Mouse (Mus musculus): ENCODE measurements around the gene Phb2.
"Not testable (repeated sequence)": the region's sequence is repeated elsewhere in the genome, so short reads cannot be mapped to it uniquely, and the experiment has no call there.

The Phb2 gene

GRCm38 (mm10) chr6:124711824-124712782 is at the start of gene Phb2, which contains the start of gene Emg1:
Gene Phb2 (plus strand): TSS chr6:124712336.
Gene Emg1 (minus strand): TSS chr6:124712178.
- in situ Hi-C loops (cut with MboI; ENCODE audit: low sequenced_read_pairs), result no loop called here

GRCm38 (mm10) chr6:124662477-124663423 is 49.4 kb upstream of the Phb2 start, which contains the start of gene Lpcat3:
Gene Lpcat3 (plus strand): TSS chr6:124663027.
- in situ Hi-C loops (cut with MboI; ENCODE audit: low sequenced_read_pairs), result no loop called here

DNA sequence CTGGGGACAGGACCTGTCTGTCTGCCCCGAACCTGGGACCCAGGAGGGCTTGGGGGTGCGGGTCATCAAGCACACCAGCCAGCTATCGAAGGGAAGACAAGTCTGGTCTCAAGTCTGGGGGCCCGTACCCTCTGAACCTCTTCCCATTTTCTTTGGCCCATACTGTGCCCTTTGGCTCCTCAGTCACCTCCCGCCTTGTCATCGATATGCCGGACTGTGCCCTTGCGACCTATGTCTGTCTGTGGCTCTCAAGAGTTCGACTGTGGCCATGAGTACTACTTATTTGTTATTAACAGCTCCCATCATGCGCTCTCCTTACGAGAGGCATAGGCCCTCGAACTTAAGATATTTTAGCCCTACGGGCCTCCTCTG is 48.7 kb upstream of the Phb2 start:
- in situ Hi-C loops (cut with MboI; ENCODE audit: low sequenced_read_pairs), result no loop called here

- in situ Hi-C loops (cut with MboI; ENCODE audit: low sequenced_read_pairs), result no loop called here
Observed at GRCm38 (mm10) chr6:124664256-124664655, 47.9 kb upstream of the Phb2 start.

DNA sequence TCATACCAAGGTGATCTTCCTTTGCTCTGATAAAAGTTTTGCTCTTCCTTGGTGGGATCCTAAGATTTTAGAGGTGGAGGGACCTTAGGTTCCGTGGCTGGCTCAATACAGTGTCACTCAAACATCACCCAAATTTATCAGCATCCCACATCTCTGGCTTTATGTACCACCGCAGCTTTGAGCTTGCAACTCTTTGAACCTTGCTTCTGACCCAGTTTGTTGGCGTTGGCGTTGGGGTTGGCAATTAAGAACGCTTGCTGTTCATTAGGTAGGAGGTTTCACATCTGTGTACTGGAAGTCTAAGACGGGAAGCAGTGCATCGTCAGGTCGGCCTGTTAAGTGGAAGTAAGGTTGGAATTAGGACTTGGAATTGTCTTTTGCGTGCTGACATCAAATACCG is 47.1 kb upstream of the Phb2 start:
- in situ Hi-C loops (cut with MboI; ENCODE audit: low sequenced_read_pairs), result no loop called here

GRCm38 (mm10) chr6:124669234-124669859 is 42.8 kb upstream of the Phb2 start:
- in situ Hi-C loops (cut with MboI; ENCODE audit: low sequenced_read_pairs), result no loop called here

DNA sequence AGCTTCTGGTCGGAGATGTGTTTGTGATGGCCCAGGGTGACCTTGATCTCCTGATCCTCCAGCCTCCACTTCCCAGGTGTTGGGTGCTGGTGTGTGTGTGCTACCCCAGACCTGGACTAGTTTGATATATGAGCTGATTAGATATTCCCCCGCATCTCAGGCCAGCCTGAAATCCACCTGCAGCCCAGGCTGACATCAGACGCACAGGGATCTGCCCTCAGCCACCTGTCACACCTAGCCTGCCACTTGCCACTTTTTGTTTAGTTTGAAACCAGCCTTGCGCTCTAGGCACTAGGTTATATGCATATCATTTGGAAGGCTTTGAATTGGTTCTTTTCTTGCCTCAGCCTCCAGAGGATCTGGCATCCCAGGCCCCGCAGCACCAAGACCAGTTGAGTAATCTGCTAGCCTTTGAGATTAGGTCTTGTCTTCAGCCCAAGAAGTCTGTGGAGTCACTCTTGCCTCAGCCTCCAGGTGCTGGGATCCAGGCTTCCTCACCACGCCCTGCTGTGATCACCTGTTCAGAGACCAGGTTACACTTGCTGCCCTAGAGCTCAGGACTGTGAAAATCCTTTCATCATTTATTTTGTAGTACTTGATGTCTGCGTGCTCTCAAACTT is 41.7 kb upstream of the Phb2 start:
- in situ Hi-C loops (cut with MboI; ENCODE audit: low sequenced_read_pairs), result no loop called here

DNA sequence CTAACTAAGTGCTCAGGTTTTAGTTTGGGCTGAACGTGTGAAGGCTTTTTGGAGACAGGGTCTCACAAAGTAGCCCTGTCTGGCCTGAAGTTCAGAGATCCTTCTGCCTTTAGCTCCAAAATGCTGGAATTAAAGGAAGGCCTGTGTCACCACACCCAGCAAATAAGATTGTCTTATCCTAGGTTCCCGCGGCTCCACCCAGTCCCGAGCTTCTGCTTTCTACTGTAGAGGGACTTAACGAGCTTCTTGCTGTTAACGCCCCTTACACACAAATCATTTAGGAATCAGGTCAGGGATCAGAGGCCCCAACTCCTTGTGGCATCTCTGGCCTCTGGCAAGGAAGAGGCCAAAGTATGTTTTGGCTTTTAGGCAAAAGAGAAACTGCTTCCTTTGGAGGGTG is 40.0 kb upstream of the Phb2 start:
- in situ Hi-C loops (cut with MboI; ENCODE audit: low sequenced_read_pairs), result no loop called here

- in situ Hi-C loops (cut with MboI; ENCODE audit: low sequenced_read_pairs), result no loop called here
Observed at GRCm38 (mm10) chr6:124673619-124674018, 38.5 kb upstream of the Phb2 start.

- in situ Hi-C loops (cut with MboI; ENCODE audit: low sequenced_read_pairs), result no loop called here
Observed at GRCm38 (mm10) chr6:124674591-124674990, 37.5 kb upstream of the Phb2 start.

- in situ Hi-C loops (cut with MboI; ENCODE audit: low sequenced_read_pairs), result no loop called here
Observed at GRCm38 (mm10) chr6:124676171-124676570, 36.0 kb upstream of the Phb2 start.

DNA sequence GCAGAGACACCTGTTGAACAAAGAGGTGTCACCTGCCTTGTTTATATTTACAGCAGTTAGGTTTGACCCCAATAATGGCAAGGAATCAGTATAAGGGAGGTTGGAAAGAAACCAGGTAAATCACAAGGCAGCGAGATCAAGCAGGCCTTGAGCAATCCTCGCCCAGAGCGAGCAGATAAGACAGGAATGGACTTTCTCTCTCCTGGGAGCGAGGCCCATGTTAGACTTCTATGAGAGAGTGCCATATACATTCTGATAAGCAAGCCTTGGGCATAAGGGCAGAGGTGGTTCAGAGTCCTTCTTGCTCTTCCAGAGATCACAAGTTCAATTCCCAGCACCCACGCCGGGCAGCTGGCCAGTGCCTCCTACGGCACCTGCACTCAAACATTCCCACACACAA is 33.4 kb upstream of the Phb2 start:
- in situ Hi-C loops (cut with MboI; ENCODE audit: low sequenced_read_pairs), result no loop called here

GRCm38 (mm10) chr6:124679486-124679885 is 32.6 kb upstream of the Phb2 start:
- in situ Hi-C loops (cut with MboI; ENCODE audit: low sequenced_read_pairs), result no loop called here

DNA sequence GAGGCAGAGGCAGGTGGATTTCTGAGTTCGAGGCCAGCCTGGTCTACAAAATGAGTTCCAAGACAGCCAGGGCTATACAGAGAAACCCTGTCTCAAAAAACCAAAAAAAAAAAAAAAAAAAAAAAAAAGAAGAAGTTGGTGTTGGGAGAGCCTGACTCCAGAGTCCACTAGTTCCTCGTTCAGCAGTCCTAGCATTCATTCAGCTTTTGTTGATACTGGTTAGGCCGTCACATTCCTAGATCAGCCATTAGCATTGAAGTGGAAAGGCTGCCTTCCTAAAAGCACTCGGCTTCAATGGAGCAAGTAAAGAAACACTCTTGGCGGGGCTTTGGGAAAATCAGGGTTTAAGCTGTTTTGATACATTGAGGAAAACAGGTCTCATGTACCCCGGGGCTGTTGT is 29.8 kb upstream of the Phb2 start:
- in situ Hi-C loops (cut with MboI; ENCODE audit: low sequenced_read_pairs), result not testable (repeated sequence)

DNA sequence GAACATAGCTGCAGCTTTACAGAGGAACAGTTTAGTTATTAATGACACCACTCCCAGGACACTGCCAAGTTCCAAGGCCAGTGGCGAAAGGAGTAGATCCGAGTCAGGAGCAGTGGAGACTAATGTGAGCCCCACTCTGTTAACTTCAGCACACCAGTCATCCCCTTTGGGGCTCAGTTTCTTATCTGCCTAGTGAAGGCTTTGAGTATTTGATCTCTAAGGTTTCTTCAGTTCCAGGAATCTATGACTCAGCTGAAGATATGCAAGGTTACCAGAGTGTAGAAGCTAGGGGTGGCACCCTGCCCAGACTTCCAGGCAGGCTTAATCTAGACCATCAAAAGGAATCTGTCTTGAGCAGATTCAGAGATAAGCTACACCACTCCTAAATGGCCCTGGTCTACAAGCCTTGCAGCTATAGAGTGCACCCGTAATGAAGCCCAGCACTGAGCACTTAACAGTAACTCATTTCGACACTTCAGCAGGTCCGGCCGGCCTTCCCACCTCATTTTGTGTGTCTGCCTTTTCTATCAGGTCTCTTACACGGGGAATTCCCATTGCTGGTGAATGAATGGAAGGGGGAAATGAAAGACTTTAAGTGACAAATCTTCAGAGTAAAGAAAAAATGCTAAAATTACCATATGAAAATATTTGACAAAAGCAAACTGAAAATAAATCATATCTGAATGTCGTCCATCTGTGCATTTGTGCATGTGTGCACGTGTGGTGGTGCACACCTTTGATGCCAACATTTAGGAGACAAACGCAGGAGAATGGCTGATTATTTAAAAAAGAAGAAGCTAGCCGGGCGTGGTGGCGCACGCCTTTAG is 28.3 kb upstream of the Phb2 start:
- in situ Hi-C loops (cut with MboI; ENCODE audit: low sequenced_read_pairs), result no loop called here

GRCm38 (mm10) chr6:124685606-124686386 is 26.3 kb upstream of the Phb2 start:
- in situ Hi-C loops (cut with MboI; ENCODE audit: low sequenced_read_pairs), result no loop called here

- in situ Hi-C loops (cut with MboI; ENCODE audit: low sequenced_read_pairs), result not testable (repeated sequence)
Observed at GRCm38 (mm10) chr6:124686644-124687043, 25.5 kb upstream of the Phb2 start.

DNA sequence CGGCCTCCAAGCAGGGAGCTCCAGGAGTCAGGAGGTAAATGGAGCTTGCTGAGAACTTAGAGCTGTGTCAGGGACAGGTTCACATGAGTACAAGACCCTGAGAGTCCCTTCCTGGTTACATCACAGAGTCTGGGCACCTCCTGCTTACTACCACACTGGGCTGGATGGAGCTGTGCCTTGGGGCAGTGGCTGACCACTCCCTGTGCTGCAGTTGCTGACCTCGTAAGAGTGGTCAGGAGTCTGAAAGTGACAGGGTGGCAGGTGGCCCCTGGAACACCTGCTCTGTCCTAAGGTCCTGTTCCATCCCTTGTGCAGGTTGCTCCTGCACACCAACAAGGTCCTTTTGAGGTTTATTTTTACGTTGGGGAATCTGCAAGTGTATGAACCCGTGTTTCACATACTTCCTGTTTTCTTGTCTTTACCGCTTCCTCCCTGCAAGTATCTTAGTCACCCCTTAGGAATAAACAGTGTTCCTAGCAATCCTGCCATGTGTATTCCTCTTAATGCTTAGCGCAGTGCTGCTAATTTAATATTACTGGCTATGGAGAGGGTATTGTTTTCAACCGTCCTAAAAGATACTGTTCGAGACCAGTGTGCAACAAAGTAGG is 23.9 kb upstream of the Phb2 start:
- in situ Hi-C loops (cut with MboI; ENCODE audit: low sequenced_read_pairs), result no loop called here

Measured in CH12F3 (cell line).